Mouse (Mus musculus): ENCODE data around the gene Ephb2.

- TF ChIP-seq CTCF (IDR thresholded peaks at IDR 0.05; ENCODE audit: low read depth, low read length) (no peak), GATA2 (IDR thresholded peaks at IDR 0.05; ENCODE audit: borderline replicate concordance, low read depth, low read length) (no peak), TAL1 (conservative IDR thresholded peaks at IDR 0.05; ENCODE audit: low read depth, low read length) (no peak), GATA1 (IDR thresholded peaks at IDR 0.05; ENCODE audit: borderline replicate concordance, low read length) (no peak), POLR2AphosphoS5 (IDR thresholded peaks at IDR 0.05; ENCODE audit: insufficient replicate concordance, low read depth, low read length) (no peak)
Measured at GRCm38 (mm10) chr4:136800366-136800765, 35.4 kb downstream of the Ephb2 start.
